Comparison of ENCODE assay signal across 8 mouse cellular contexts in the genomic region with DNA sequence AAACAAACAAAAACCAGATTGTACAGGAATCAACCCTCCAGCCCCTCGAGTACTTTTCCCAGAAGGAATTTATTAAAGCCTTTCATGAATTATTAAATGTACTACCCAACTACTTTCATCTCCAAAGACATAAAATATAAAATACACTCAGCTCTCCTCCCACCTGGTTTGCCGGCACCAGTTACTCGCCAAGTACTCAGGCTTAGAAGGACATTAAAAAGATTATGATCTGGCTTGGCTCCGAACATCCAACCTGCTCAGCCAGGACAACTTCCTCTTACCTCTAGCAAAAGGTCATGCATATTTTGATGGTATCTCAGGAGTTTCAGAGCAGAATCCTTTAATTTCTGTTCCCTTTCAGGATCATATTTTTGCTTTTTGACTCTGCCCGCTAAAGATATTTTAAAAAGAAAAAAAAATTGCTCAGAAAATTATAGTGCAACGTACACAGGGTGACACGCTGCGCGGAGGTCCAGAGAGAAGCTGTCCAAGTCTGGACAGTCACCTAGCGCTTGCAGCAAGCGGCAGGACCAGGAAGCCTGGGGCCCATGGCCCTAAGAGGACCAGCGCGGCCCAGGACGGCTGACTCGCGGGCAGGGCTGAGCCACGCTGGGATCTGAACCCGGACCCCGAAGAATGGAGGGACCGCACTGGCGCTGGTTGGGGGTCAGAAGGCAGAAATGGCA. TPM values are rescaled to one million over a fixed set of nuclear protein-coding genes. Genes with fewer than 3 reads are reported as not detected.
A peak's percentile ranks its signal among the peaks of the same experiment; 100 is the strongest.
DNase-seq lines count a peak whose midpoint lies in the region; ATAC-seq and TF ChIP-seq lines count a peak whose summit lies in the region.

No protein-coding gene starts in this region.

- no peak for DNase-seq in lung, embryonic 14.5 days
- no peak for DNase-seq in lung, postnatal 10 days
- no peak for DNase-seq in layer of hippocampus, adult 18-20 months (ENCODE audit: low spot score in 2 of 2)
- no peak for DNase-seq in left cerebral cortex, postnatal 10 days (ENCODE audit: extremely low spot score in 1 of 2, low spot score in 2 of 2)
- no peak for DNase-seq in ovary, postnatal 36 days (ENCODE audit: low spot score)

- 0 out of 2 replicates have a peak, but pooled peaks cover 2% of the 10 kb centered on the region for H3K36me3 ChIP-seq in lung, embryonic 14.5 days (ENCODE audit: insufficient read depth)
- no peaks in the 10 kb centered on the region for H3K36me3 ChIP-seq in intestine, postnatal 0 days (ENCODE audit: control insufficient read depth, insufficient read depth)
- H3K36me3 ChIP-seq in neural tube, embryonic 13.5 days = no peaks in the 10 kb centered on the region

- TF ChIP-seq POLR2A in embryonic fibroblast, embryonic 13.5 days (IDR thresholded peaks at IDR 0.05; ENCODE audit: low read depth, low read length) = no peak

- TF ChIP-seq CTCF in lung, embryonic 14.5 days (IDR thresholded peaks at IDR 0.05; ENCODE audit: low read depth) = no peak; the same call in 1 of the 2 replicates
- no peak for TF ChIP-seq CTCF in embryonic fibroblast, embryonic 13.5 days (IDR thresholded peaks at IDR 0.05; ENCODE audit: borderline replicate concordance, insufficient read depth, low read length)
- TF ChIP-seq CTCF in intestine, postnatal 0 days (IDR thresholded peaks at IDR 0.05; ENCODE audit: low read depth) = no peak

- no peak overlapping the region for H3K27ac ChIP-seq in lung, embryonic 14.5 days (ENCODE audit: low read depth)
- no peak overlapping the region for H3K27ac ChIP-seq in embryonic fibroblast, embryonic 13.5 days (ENCODE audit: insufficient read depth, low read length)
- H3K27ac ChIP-seq in intestine, postnatal 0 days (ENCODE audit: low read depth, low read length) = no peak overlapping the region
- no peak overlapping the region for H3K27ac ChIP-seq in neural tube, embryonic 13.5 days (replicated peaks)

- H3K4me3 ChIP-seq in lung, embryonic 14.5 days (ENCODE audit: low read depth, low read length) = peak overlapping the region; percentile 66
- peak overlapping the region; percentile 62 for H3K4me3 ChIP-seq in embryonic fibroblast, embryonic 13.5 days (ENCODE audit: insufficient read depth, low read length)
- H3K4me3 ChIP-seq in intestine, postnatal 0 days (ENCODE audit: low read depth, low read length) = peak overlapping the region; percentile 64
- H3K4me3 ChIP-seq in neural tube, embryonic 13.5 days = peak overlapping the region; percentile 49

- peak overlapping the region; percentile 64 for H3K4me2 ChIP-seq in lung, embryonic 14.5 days
- H3K4me2 ChIP-seq in intestine, postnatal 0 days (replicated peaks; ENCODE audit: low read depth) = peak overlapping the region; percentile 90
- peak overlapping the region; percentile 72 for H3K4me2 ChIP-seq in neural tube, embryonic 13.5 days

- no peaks in the 10 kb centered on the region; the same call in 1 of the 2 replicates for H3K4me1 ChIP-seq in lung, embryonic 14.5 days (ENCODE audit: insufficient read depth)
- no peaks in the 10 kb centered on the region for H3K4me1 ChIP-seq in embryonic fibroblast, embryonic 13.5 days (ENCODE audit: control insufficient read depth, insufficient read depth, low read length)
- no peaks in the 10 kb centered on the region for H3K4me1 ChIP-seq in intestine, postnatal 0 days (replicated peaks; ENCODE audit: control insufficient read depth, insufficient read depth, low read length)
- peaks cover 13% of the 10 kb centered on the region for H3K4me1 ChIP-seq in neural tube, embryonic 13.5 days (replicated peaks)

- intact Hi-C loops in left cerebral cortex, postnatal 10 days (cut with DNase I) = loop anchor here (5.0 kb wide), 1 partner anchor 44 kb away; no protein-coding TSS in a partner anchor

- H3K27me3 ChIP-seq in lung, embryonic 14.5 days (ENCODE audit: insufficient read depth, low read length) = no peaks in the 10 kb centered on the region
- no peaks in the 10 kb centered on the region for H3K27me3 ChIP-seq in intestine, postnatal 0 days (replicated peaks; ENCODE audit: control insufficient read depth, insufficient read depth, low read length)
- no peaks in the 10 kb centered on the region for H3K27me3 ChIP-seq in neural tube, embryonic 13.5 days

- 4% methylated on average over 21 of the region's 21 CpGs for WGBS in lung, embryonic 14.5 days
- 4% methylated on average over 21 of the region's 21 CpGs for WGBS in intestine, postnatal 0 days
- WGBS in neural tube, embryonic 13.5 days = 9% methylated on average over 21 of the region's 21 CpGs

- H3K9me3 ChIP-seq in lung, embryonic 14.5 days (ENCODE audit: low read depth, low read length) = no peaks in the 10 kb centered on the region
- no peaks in the 10 kb centered on the region for H3K9me3 ChIP-seq in intestine, postnatal 0 days (ENCODE audit: control insufficient read depth)
- H3K9me3 ChIP-seq in neural tube, embryonic 13.5 days = no peaks in the 10 kb centered on the region

- peak overlapping the region; percentile 67 for H3K9ac ChIP-seq in lung, embryonic 14.5 days
- H3K9ac ChIP-seq in intestine, postnatal 0 days (ENCODE audit: low read depth, low read length) = peak overlapping the region; percentile 53
- H3K9ac ChIP-seq in neural tube, embryonic 13.5 days = peak overlapping the region; percentile 65

- ATAC-seq in lung, embryonic 14.5 days (ENCODE audit: insufficient read depth) = peak; percentile 83
- ATAC-seq in intestine, postnatal 0 days = peak; percentile 69
- ATAC-seq in neural tube, embryonic 13.5 days (ENCODE audit: low read depth) = peak; percentile 78

RNA-seq across cellular contexts. Expression of a gene that starts 0.5 kb away (rescaled TPM):
- polyA plus RNA-seq in lung, embryonic 14.5 days (2014; fragmentation: Nextera tagmentation; extraction: Ambion mirVana) = 40.0 and 41.6 TPM in 2 replicates
- 24.0 and 37.4 TPM in 2 replicates for polyA plus RNA-seq in embryonic fibroblast, embryonic 13.5 days (2011; ENCODE audit: insufficient read length, low read depth, missing spikeins)
- polyA plus RNA-seq in intestine, postnatal 0 days (2015; fragmentation: Nextera tagmentation; extraction: Ambion mirVana) = 5.3 and 7.8 TPM in 2 replicates
- 9.3 and 11.0 TPM in 2 replicates for polyA plus RNA-seq in neural tube, embryonic 13.5 days (2015; fragmentation: Nextera tagmentation; extraction: Ambion mirVana)
- 1 to 10 TPM; 1.2 to 1.7 TPM for total RNA-seq in layer of hippocampus, adult 18-20 months (2021)
- total RNA-seq in left cerebral cortex, postnatal 10 days (2021) = 1 to 10 TPM; 4.0 to 4.1 TPM

RNA-seq across cellular contexts. Expression of a gene that starts 14.6 kb away (rescaled TPM):
- 1.7 TPM in 2 replicates for polyA plus RNA-seq in lung, embryonic 14.5 days (2014; fragmentation: Nextera tagmentation; extraction: Ambion mirVana)
- polyA plus RNA-seq in embryonic fibroblast, embryonic 13.5 days (2011; ENCODE audit: insufficient read length, low read depth, missing spikeins) = 3.0 and 4.7 TPM in 2 replicates
- 1.8 and 2.5 TPM in 2 replicates for polyA plus RNA-seq in intestine, postnatal 0 days (2015; fragmentation: Nextera tagmentation; extraction: Ambion mirVana)
- 35.9 and 40.2 TPM in 2 replicates for polyA plus RNA-seq in neural tube, embryonic 13.5 days (2015; fragmentation: Nextera tagmentation; extraction: Ambion mirVana)
- 10 to 100 TPM; 17.0 TPM for total RNA-seq in layer of hippocampus, adult 18-20 months (2021)
- 10 to 100 TPM; 16.2 to 17.4 TPM for total RNA-seq in left cerebral cortex, postnatal 10 days (2021)

RNA-seq across cellular contexts. Expression of a gene that starts 55.6 kb away (rescaled TPM):
- 144 and 146 TPM in 2 replicates for polyA plus RNA-seq in lung, embryonic 14.5 days (2014; fragmentation: Nextera tagmentation; extraction: Ambion mirVana)
- polyA plus RNA-seq in embryonic fibroblast, embryonic 13.5 days (2011; ENCODE audit: insufficient read length, low read depth, missing spikeins) = 512 and 557 TPM in 2 replicates
- 147 and 178 TPM in 2 replicates for polyA plus RNA-seq in intestine, postnatal 0 days (2015; fragmentation: Nextera tagmentation; extraction: Ambion mirVana)
- polyA plus RNA-seq in neural tube, embryonic 13.5 days (2015; fragmentation: Nextera tagmentation; extraction: Ambion mirVana) = 317 and 328 TPM in 2 replicates
- 100 to 1,000 TPM; 487 TPM for total RNA-seq in layer of hippocampus, adult 18-20 months (2021)
- total RNA-seq in left cerebral cortex, postnatal 10 days (2021) = 100 to 1,000 TPM; 498 to 558 TPM
